ENCODE assay signal across 8 mouse cellular contexts in genomic region chr15:36980238-36980637, GRCm38 (mm10). TPM values are rescaled to one million over a fixed set of nuclear protein-coding genes. Genes with fewer than 3 reads are reported as not detected.
DNase-seq lines count a peak whose midpoint lies in the region; ATAC-seq and TF ChIP-seq lines count a peak whose summit lies in the region.

No protein-coding gene starts in this region.

- H3K4me1 ChIP-seq in limb, embryonic 14.5 days (ENCODE audit: control insufficient read depth, insufficient read depth, low read length) = peaks cover 12% of the 10 kb centered on the region
- no peaks in the 10 kb centered on the region for H3K4me1 ChIP-seq in stomach, postnatal 0 days (replicated peaks; ENCODE audit: control insufficient read depth, insufficient read depth)

- no peaks in the 10 kb centered on the region for H3K9me3 ChIP-seq in limb, embryonic 14.5 days (ENCODE audit: control insufficient read depth, low read length)
- no peaks in the 10 kb centered on the region for H3K9me3 ChIP-seq in stomach, postnatal 0 days (ENCODE audit: control insufficient read depth, low read length)

- H3K27me3 ChIP-seq in limb, embryonic 14.5 days (ENCODE audit: control insufficient read depth, insufficient read depth, low read length) = no peaks in the 10 kb centered on the region
- H3K27me3 ChIP-seq in stomach, postnatal 0 days (ENCODE audit: control insufficient read depth, insufficient read depth, low read length) = no peaks in the 10 kb centered on the region

- H3K4me3 ChIP-seq in limb, embryonic 14.5 days (replicated peaks; ENCODE audit: low read length) = peak overlapping the region; percentile 28
- H3K4me3 ChIP-seq in stomach, postnatal 0 days (ENCODE audit: low read depth, low read length) = peak overlapping the region; percentile 22

- H3K4me2 ChIP-seq in limb, embryonic 14.5 days (replicated peaks; ENCODE audit: low read depth, low read length, severe bottlenecking) = peak overlapping the region; percentile 60
- H3K4me2 ChIP-seq in stomach, postnatal 0 days (replicated peaks; ENCODE audit: low read depth) = peak overlapping the region; percentile 53

- TF ChIP-seq CTCF in stomach, postnatal 0 days (IDR thresholded peaks at IDR 0.05; ENCODE audit: low read depth) = no peak

- 0 out of 2 replicates have a peak, but pooled peaks have one; percentile 33 for ATAC-seq in cerebellum, adult (ENCODE audit: insufficient number of reproducible peaks, low FRiP score, low TSS enrichment)
- no peak; the same call in 1 of the 2 replicates for ATAC-seq in limb, embryonic 14.5 days (ENCODE audit: low FRiP score, low read depth)
- no peak for ATAC-seq in stomach, postnatal 0 days (ENCODE audit: low FRiP score, low TSS enrichment)

- DNase-seq in cerebellum, adult 8-10 months = no peak
- DNase-seq in right cerebral cortex, postnatal 4 days = peak; percentile 50
- no peak for DNase-seq in right cerebral cortex, postnatal 36 days (ENCODE audit: low spot score in 2 of 2)
- DNase-seq in limb, embryonic 14.5 days (ENCODE audit: low spot score) = no peak
- DNase-seq in stomach, postnatal 0 days (ENCODE audit: low spot score) = no peak
- DNase-seq in adrenal gland, adult (ENCODE audit: inconsistent age in 2 of 2, low spot score in 1 of 2) = no peak
- no peak for DNase-seq in spleen, postnatal 36 days (ENCODE audit: low spot score in 2 of 2)

- no peaks in the 10 kb centered on the region for H3K36me3 ChIP-seq in limb, embryonic 14.5 days (ENCODE audit: control insufficient read depth, insufficient read depth, low read length)
- H3K36me3 ChIP-seq in stomach, postnatal 0 days (ENCODE audit: control insufficient read depth, insufficient read depth, low read length) = no peaks in the 10 kb centered on the region

- no peak overlapping the region for H3K27ac ChIP-seq in limb, embryonic 14.5 days (replicated peaks; ENCODE audit: low read depth, low read length)
- no peak overlapping the region for H3K27ac ChIP-seq in stomach, postnatal 0 days (replicated peaks)

- WGBS in limb, embryonic 14.5 days = 41% methylated on average over 8 of the region's 8 CpGs
- WGBS in stomach, postnatal 0 days = 50% methylated on average over 8 of the region's 8 CpGs

- TF ChIP-seq POLR2A in limb, embryonic 14.5 days (IDR thresholded peaks at IDR 0.05; ENCODE audit: borderline replicate concordance, extremely low read depth, insufficient read depth, insufficient read length) = no peak

- TF ChIP-seq EP300 in stomach, postnatal 0 days (optimal IDR thresholded peaks at IDR 0.05) = no peak

- H3K9ac ChIP-seq in limb, embryonic 14.5 days (ENCODE audit: low read depth, low read length, severe bottlenecking) = peak overlapping the region; percentile 41
- peak overlapping the region; percentile 35; the same call in 1 of the 2 replicates for H3K9ac ChIP-seq in stomach, postnatal 0 days (ENCODE audit: low read length)

RNA-seq across cellular contexts. Expression of gene Zfp706, which starts 27.3 kb away (rescaled TPM):
- polyA plus RNA-seq in limb, embryonic 14.5 days (2012; rRNA removed) = 69.7 and 98.3 TPM in 2 replicates
- polyA plus RNA-seq in limb, embryonic 14.5 days (2014; fragmentation: Nextera tagmentation; extraction: Ambion mirVana) = 393 and 400 TPM in 2 replicates
- polyA plus RNA-seq in stomach, postnatal 0 days (2015; fragmentation: Nextera tagmentation; extraction: Ambion mirVana) = 868 and 874 TPM in 2 replicates
